Mouse (Mus musculus) limb, embryonic 14.5 days (tissue): ENCODE measurements around the gene Gm20388. TPM values are rescaled to one million over a fixed set of nuclear protein-coding genes. Genes with fewer than 3 reads are reported as not detected.

Experiments
- ATAC-seq: fragments of 200-750 bp; cut with Nextera tagmentation; 2 replicates; pipeline ENCODE4 v1.8.0; 2017; ENCODE audit warnings: low read depth, moderate number of reproducible peaks, moderate TSS enrichment; ENCODE audit not compliant: low FRiP score
- DNase-seq: peaks from one replicate; pipeline ENCODE4 v3.0.0-alpha.2; 2015; ENCODE audit warnings: low spot score
- H3K27ac ChIP-seq: fragments of 300-500 bp; sonication (generic); replicated peaks from 2 replicates; pipeline ENCODE4 v1.5.1; 2014; ENCODE audit warnings: low read depth, mild to moderate bottlenecking, low read length, moderate library complexity, mixed read lengths
- H3K27me3 ChIP-seq: fragments of 300-500 bp; sonication (generic); 2 replicates; pipeline ENCODE4 v1.6.1; 2014; ENCODE audit warnings: low read length, mixed read lengths; ENCODE audit not compliant: control insufficient read depth, insufficient read depth
- H3K36me3 ChIP-seq: fragments of 300-500 bp; sonication (generic); 2 replicates; pipeline ENCODE4 v1.6.1; 2014; ENCODE audit warnings: mild to moderate bottlenecking, low read length, moderate library complexity, mixed read lengths; ENCODE audit not compliant: control insufficient read depth, insufficient read depth
- H3K4me1 ChIP-seq: fragments of 300-500 bp; sonication (generic); 2 replicates; pipeline ENCODE4 v1.6.1; 2014; ENCODE audit warnings: antibody characterized with exemption, low read length, mixed read lengths; ENCODE audit not compliant: control insufficient read depth, insufficient read depth
- H3K4me2 ChIP-seq: fragments of 300-500 bp; sonication (generic); replicated peaks from 2 replicates; pipeline ENCODE4 v1.6.1; 2014; ENCODE audit warnings: low read depth, mild to moderate bottlenecking, low read length, moderate library complexity; ENCODE audit not compliant: severe bottlenecking
- H3K4me3 ChIP-seq: fragments of 300-500 bp; sonication (generic); replicated peaks from 2 replicates; pipeline ENCODE4 v1.5.1; 2014; ENCODE audit warnings: low read length
- H3K9ac ChIP-seq: fragments of 300-500 bp; sonication (generic); 2 replicates; pipeline ENCODE4 v1.6.1; 2014; ENCODE audit warnings: mild to moderate bottlenecking, low read depth, low read length, moderate library complexity; ENCODE audit not compliant: severe bottlenecking
- H3K9me3 ChIP-seq: fragments of 300-500 bp; sonication (generic); 2 replicates; pipeline ENCODE4 v1.6.1; 2016; ENCODE audit warnings: low read length; ENCODE audit not compliant: control insufficient read depth
- POLR2A ChIP-seq: fragments of 200-500 bp; IDR thresholded peaks from 2 replicates; pipeline ENCODE4 v1.8.0; 2012; ENCODE audit warnings: inconsistent platforms, mild to moderate bottlenecking, moderate library complexity, borderline replicate concordance; ENCODE audit not compliant: insufficient read depth, insufficient read length; ENCODE audit errors: extremely low read depth
- WGBS: fragments of 180-500 bp; shearing (Covaris S2); extraction: QIAGEN DNeasy Blood & Tissue Kit; methylation state at CpG from one replicate; pipeline ENCODE4 v1.1.7; 2014; 5-methylcytosine and 5-hydroxymethylcytosine counted together
- polyA plus RNA-seq, 2 experiments: library from polyadenylated mRNA; depleted of rRNA in 1 of 2; stranded (reverse) in 1 of 2; unstranded in 1 of 2; fragments of >200 nt; fragmentation: Nextera tagmentation in 1 of 2; extraction: Ambion mirVana in 1 of 2; gene quantifications; 2 replicates each; pipeline versions ENCODE4 v1.2.1 to v1.2.3; 2012 to 2014

The Gm20388 gene
- polyA plus RNA-seq, 2 experiments = 1.9 to 49.9 TPM

GRCm38 (mm10) chr8:121697735-121698614 lies 1787.3 kb downstream of the Gm20388 start:
- TF ChIP-seq POLR2A = no peak
- Histone ChIP-seq H3K4me1 (no peaks in the 10 kb centered on the region; the same call in 1 of the 2 replicates), H3K36me3 (no peaks in the 10 kb centered on the region), H3K4me3 (peak overlapping the region; percentile 4; the same call in 1 of the 2 replicates), H3K9me3 (no peaks in the 10 kb centered on the region), H3K27me3 (no peaks in the 10 kb centered on the region), H3K27ac (no peak overlapping the region), H3K4me2 (peak overlapping the region; percentile 37), H3K9ac (no peak overlapping the region)
- 4% methylated on average over 15 of the region's 17 CpGs for WGBS
- no peak for DNase-seq
- ATAC-seq = peak; percentile 46; the same call in 1 of the 2 replicates

GRCm38 (mm10) chr8:121698615-121699101 lies 1788.0 kb downstream of the Gm20388 start:
- Histone ChIP-seq H3K36me3 (no peaks in the 10 kb centered on the region), H3K27ac (no peak overlapping the region), H3K4me3 (no peak overlapping the region; the same call in 1 of the 2 replicates), H3K9me3 (no peaks in the 10 kb centered on the region), H3K9ac (no peak overlapping the region), H3K4me2 (peak overlapping the region; percentile 37), H3K27me3 (no peaks in the 10 kb centered on the region), H3K4me1 (no peaks in the 10 kb centered on the region; the same call in 1 of the 2 replicates)
- WGBS = 6% methylated on average over 9 of the region's 9 CpGs
- no peak for TF ChIP-seq POLR2A
- ATAC-seq = no peak
- no peak for DNase-seq

- no peak overlapping the region for H3K27ac ChIP-seq
- no peak overlapping the region for H3K4me2 ChIP-seq
- WGBS = 85% methylated on average over 2 of the region's 2 CpGs
Observed at GRCm38 (mm10) chr8:121699936-121700335, 1789.3 kb downstream of the Gm20388 start.

GRCm38 (mm10) chr8:121705174-121705573 lies 1794.5 kb downstream of the Gm20388 start:
- no peaks in the 10 kb centered on the region for H3K9me3 ChIP-seq
- no peaks in the 10 kb centered on the region for H3K36me3 ChIP-seq
- no peak overlapping the region for H3K4me3 ChIP-seq
- no peak for TF ChIP-seq POLR2A
- H3K4me1 ChIP-seq = no peaks in the 10 kb centered on the region
- no peaks in the 10 kb centered on the region for H3K27me3 ChIP-seq
- no peak for ATAC-seq
- DNase-seq = no peak
- no peak overlapping the region for H3K27ac ChIP-seq
- 53% methylated on average over 3 of the region's 3 CpGs for WGBS
- H3K4me2 ChIP-seq = no peak overlapping the region
- H3K9ac ChIP-seq = no peak overlapping the region

More at GRCm38 (mm10) chr8:121699936-121700335, 1789.3 kb downstream of the Gm20388 start:
- no peaks in the 10 kb centered on the region for H3K9me3 ChIP-seq
- no peaks in the 10 kb centered on the region for H3K36me3 ChIP-seq
- ATAC-seq = no peak
- H3K27me3 ChIP-seq = no peaks in the 10 kb centered on the region
- no peak for DNase-seq
- H3K9ac ChIP-seq = no peak overlapping the region
- TF ChIP-seq POLR2A = no peak
- no peak overlapping the region for H3K4me3 ChIP-seq
- no peaks in the 10 kb centered on the region; the same call in 1 of the 2 replicates for H3K4me1 ChIP-seq

- no peak for TF ChIP-seq POLR2A
- no peaks in the 10 kb centered on the region for H3K9me3 ChIP-seq
- no peaks in the 10 kb centered on the region for H3K4me1 ChIP-seq
- no peak for ATAC-seq
- H3K27me3 ChIP-seq = no peaks in the 10 kb centered on the region
- H3K36me3 ChIP-seq = no peaks in the 10 kb centered on the region
- H3K9ac ChIP-seq = no peak overlapping the region
- DNase-seq = no peak
- no peak overlapping the region for H3K27ac ChIP-seq
- WGBS = 78% methylated on average over 11 of the region's 11 CpGs
- H3K4me3 ChIP-seq = no peak overlapping the region
- no peak overlapping the region for H3K4me2 ChIP-seq
Observed at GRCm38 (mm10) chr8:121706956-121707355, 1796.3 kb downstream of the Gm20388 start.
